Mouse (Mus musculus) right cerebral cortex, postnatal 10 days (tissue): ENCODE data around the gene Vwc2.

Experiments
- DNase-seq, 2 experiments: peaks; one replicate each; pipeline ENCODE4 v3.0.0; 2021; ENCODE audit warnings: low spot score in 2 of 2

Vwc2 gene

GRCm38 (mm10) chr11:11242694-11243377, 128.8 kb downstream of the Vwc2 start:
- no peak for DNase-seq

GRCm38 (mm10) chr11:11257348-11257747, 143.3 kb downstream of the Vwc2 start:
- DNase-seq = no peak

- DNase-seq = no peak
Measured at GRCm38 (mm10) chr11:11280128-11280527, 166.1 kb downstream of the Vwc2 start.

GRCm38 (mm10) chr11:11283512-11283911, 169.5 kb downstream of the Vwc2 start:
- no peak for DNase-seq
